Mouse (Mus musculus) limb, embryonic 12.5 days (tissue): Measurements from ENCODE around the gene Tas2r120. TPM values are rescaled to one million over a fixed set of nuclear protein-coding genes. Genes with fewer than 3 reads are reported as not detected.
"Not testable (repeated sequence)": the region's sequence is repeated elsewhere in the genome, so short reads cannot be mapped to it uniquely, and the experiment has no call there.

ENCODE experiments used
- ATAC-seq: fragments of 200-750 bp; cut with Nextera tagmentation; 2 replicates; pipeline ENCODE4 v1.8.0; 2017; ENCODE audit warnings: low read depth, moderate TSS enrichment; ENCODE audit not compliant: insufficient number of reproducible peaks, insufficient read depth, low FRiP score, low TSS enrichment
- H3K27ac ChIP-seq: fragments of 300-500 bp; sonication (generic); 2 replicates; pipeline ENCODE4 v1.5.1; 2016; ENCODE audit warnings: mild to moderate bottlenecking, moderate library complexity
- H3K27me3 ChIP-seq: fragments of 300-500 bp; sonication (generic); 2 replicates; pipeline ENCODE4 v1.6.1; 2016; ENCODE audit warnings: mild to moderate bottlenecking, moderate library complexity
- H3K36me3 ChIP-seq: fragments of 300-500 bp; sonication (generic); 2 replicates; pipeline ENCODE4 v1.6.1; 2016; ENCODE audit warnings: mild to moderate bottlenecking, moderate library complexity
- H3K4me1 ChIP-seq: fragments of 300-500 bp; sonication (generic); replicated peaks from 2 replicates; pipeline ENCODE4 v1.6.1; 2016
- H3K4me2 ChIP-seq: fragments of 300-500 bp; sonication (generic); 2 replicates; pipeline ENCODE4 v1.6.1; 2016; ENCODE audit warnings: mild to moderate bottlenecking, moderate library complexity
- H3K4me3 ChIP-seq: fragments of 300-500 bp; sonication (generic); replicated peaks from 2 replicates; pipeline ENCODE4 v1.5.1; 2016; ENCODE audit warnings: mild to moderate bottlenecking
- H3K9ac ChIP-seq: fragments of 300-500 bp; sonication (generic); replicated peaks from 2 replicates; pipeline ENCODE4 v1.6.1; 2016; ENCODE audit warnings: mild to moderate bottlenecking, moderate library complexity
- H3K9me3 ChIP-seq: fragments of 300-500 bp; sonication (generic); 2 replicates; pipeline ENCODE4 v1.6.1; 2016; ENCODE audit warnings: mild to moderate bottlenecking, moderate library complexity
- WGBS: fragments of 180-500 bp; shearing (Covaris S2); methylation state at CpG from one replicate; pipeline ENCODE4 v1.1.7; 2016; 5-methylcytosine and 5-hydroxymethylcytosine counted together
- polyA plus RNA-seq: library from polyadenylated mRNA; unstranded; fragments of >200 nt; fragmentation: Nextera tagmentation; extraction: Ambion mirVana; gene quantifications from 2 replicates; pipeline ENCODE4 v1.2.1, GENCODE M21; 2016

Gene Tas2r120
- polyA plus RNA-seq, result not detected in 2 replicates

- Histone ChIP-seq H3K9ac (no peak within 1 kb of the TSS), H3K4me3 (no peak within 1 kb of the TSS), H3K9me3 (no peaks in the 10 kb centered on the region; the same call in 1 of the 2 replicates), H3K4me1 (no peaks in the 10 kb centered on the region), H3K4me2 (no peak within 1 kb of the TSS), H3K36me3 (no peaks in the 10 kb centered on the region), H3K27me3 (no peaks in the 10 kb centered on the region), H3K27ac (no peak within 1 kb of the TSS)
- no peak for ATAC-seq
Measured at GRCm38 (mm10) chr6:132656653-132657052, at the start of gene Tas2r120. Gene Tas2r120, plus strand, starts transcription at chr6:132656953.

GRCm38 (mm10) chr6:132649399-132649798 is 7.4 kb upstream of the Tas2r120 start:
- Histone ChIP-seq H3K4me3 (no peak overlapping the region), H3K36me3 (no peaks in the 10 kb centered on the region), H3K4me2 (no peak overlapping the region), H3K27me3 (no peaks in the 10 kb centered on the region), H3K9ac (no peak overlapping the region), H3K4me1 (no peaks in the 10 kb centered on the region), H3K9me3 (0 out of 2 replicates have a peak, but pooled peaks cover 8% of the 10 kb centered on the region), H3K27ac (no peak overlapping the region)
- ATAC-seq, result no peak

- no peak within 1 kb of the TSS for H3K4me2 ChIP-seq
Measured at GRCm38 (mm10) chr6:132651426-132651825, 5.3 kb upstream of the Tas2r120 start, which contains the start of gene A630073D07Rik. Gene A630073D07Rik, minus strand, starts transcription at chr6:132651526.

GRCm38 (mm10) chr6:132691596-132691995 is 34.8 kb downstream of the Tas2r120 start:
- H3K9me3 ChIP-seq, H3K4me1 ChIP-seq, H3K36me3 ChIP-seq, H3K4me2 ChIP-seq, H3K27me3 ChIP-seq, H3K4me3 ChIP-seq, ATAC-seq, H3K27ac ChIP-seq, H3K9ac ChIP-seq: not testable (repeated sequence)
- 77% methylated on average over 7 of the region's 7 CpGs for WGBS

More at GRCm38 (mm10) chr6:132651426-132651825, 5.3 kb upstream of the Tas2r120 start, which contains the start of gene A630073D07Rik:
- Histone ChIP-seq H3K4me3 (no peak within 1 kb of the TSS), H3K27me3 (no peaks in the 10 kb centered on the region), H3K9ac (no peak within 1 kb of the TSS), H3K27ac (no peak within 1 kb of the TSS), H3K9me3 (0 out of 2 replicates have a peak, but pooled peaks cover 2% of the 10 kb centered on the region), H3K36me3 (no peaks in the 10 kb centered on the region), H3K4me1 (no peaks in the 10 kb centered on the region)
- WGBS, result 72% methylated on average over 1 of the region's 1 CpGs
- ATAC-seq, result no peak

GRCm38 (mm10) chr6:132700907-132701306 is 44.2 kb downstream of the Tas2r120 start, which contains the start of gene Tas2r121:
Gene Tas2r121, minus strand, starts transcription at chr6:132701007.
- 77% methylated on average over 1 of the region's 1 CpGs for WGBS
- no peak for ATAC-seq
- no peak within 1 kb of the TSS for H3K4me3 ChIP-seq
- H3K27me3 ChIP-seq, result no peaks in the 10 kb centered on the region
- H3K9me3 ChIP-seq, result no peaks in the 10 kb centered on the region
- no peaks in the 10 kb centered on the region for H3K36me3 ChIP-seq
- H3K9ac ChIP-seq, result no peak within 1 kb of the TSS
- no peak within 1 kb of the TSS for H3K4me2 ChIP-seq
- H3K27ac ChIP-seq, result no peak within 1 kb of the TSS
- H3K4me1 ChIP-seq, result no peaks in the 10 kb centered on the region

Other genes starting within 250 kb of the Tas2r120 start
- not detected in 2 replicates for gene Prh1, start 87.1 kb upstream of the Tas2r120 start, polyA plus RNA-seq
- not detected in 2 replicates for gene Prp2, start 61.0 kb upstream of the Tas2r120 start, polyA plus RNA-seq
- not detected in 2 replicates for gene A630073D07Rik, start 5.4 kb upstream of the Tas2r120 start, polyA plus RNA-seq
- not detected in 2 replicates for gene Tas2r121, start 44.1 kb downstream of the Tas2r120 start, polyA plus RNA-seq
- gene Tas2r122, start 55.0 kb downstream of the Tas2r120 start, polyA plus RNA-seq, result not detected in 2 replicates
- not detected in 2 replicates for gene Tas2r115, start 81.1 kb downstream of the Tas2r120 start, polyA plus RNA-seq
- gene Tas2r124, start 97.8 kb downstream of the Tas2r120 start, polyA plus RNA-seq, result not detected in 2 replicates
- gene Tas2r102, start 105.2 kb downstream of the Tas2r120 start, polyA plus RNA-seq, result not detected in 2 replicates
- not detected in 2 replicates for gene Tas2r136, start 121.2 kb downstream of the Tas2r120 start, polyA plus RNA-seq
- not detected in 2 replicates for gene Tas2r117, start 145.9 kb downstream of the Tas2r120 start, polyA plus RNA-seq
- not detected in 2 replicates for gene Tas2r123, start 190.2 kb downstream of the Tas2r120 start, polyA plus RNA-seq
- gene Tas2r116, start 198.5 kb downstream of the Tas2r120 start, polyA plus RNA-seq, result not detected in 2 replicates
- not detected in 2 replicates for gene Tas2r110, start 211.1 kb downstream of the Tas2r120 start, polyA plus RNA-seq
- gene Tas2r113, start 236.1 kb downstream of the Tas2r120 start, polyA plus RNA-seq, result not detected in 2 replicates